Mouse (Mus musculus) large intestine, adult 2 months (tissue): ENCODE measurements around the gene Tgm3. TPM values are rescaled to one million over a fixed set of nuclear protein-coding genes. Genes with fewer than 3 reads are reported as not detected.
A peak's percentile ranks its signal among the peaks of the same experiment; 100 is the strongest.

Experiments
- DNase-seq: peaks from one replicate; pipeline ENCODE4 v3.0.0-alpha.2; 2012; ENCODE audit warnings: low read depth, low spot score
- WGBS: fragments of 180-500 bp; shearing (Covaris S2); methylation state at CpG from one replicate; pipeline ENCODE4 v1.1.7; 2018; 5-methylcytosine and 5-hydroxymethylcytosine counted together
- polyA plus RNA-seq: library from polyadenylated mRNA; depleted of rRNA; stranded (reverse); fragments of >200 nt; gene quantifications from 2 replicates; pipeline ENCODE4 v1.2.3, GENCODE M21; 2012; rRNA removed

The Tgm3 gene
- polyA plus RNA-seq, 1 experiment: 0.05 TPM

DNA sequence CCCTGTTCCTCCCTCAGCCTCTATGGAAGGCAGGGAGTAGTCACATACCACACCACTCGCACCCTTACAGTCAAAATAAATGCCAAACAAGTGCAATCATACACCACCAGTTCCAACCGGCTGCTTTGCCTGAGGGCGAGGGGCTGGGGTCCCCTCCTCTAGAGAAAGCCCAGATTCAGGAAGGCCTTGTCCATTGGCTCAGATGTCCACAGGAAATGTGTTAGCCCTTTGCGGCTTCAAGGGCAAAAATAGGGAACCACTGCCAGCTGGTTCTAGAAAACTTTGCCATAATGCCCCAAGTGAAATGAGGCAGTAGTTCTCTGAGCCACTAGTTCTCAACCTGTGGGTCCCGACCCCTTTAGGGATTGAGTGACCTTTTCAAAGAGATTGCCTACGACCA, 36.6 kb downstream of the Tgm3 start:
- no peak for DNase-seq

DNA sequence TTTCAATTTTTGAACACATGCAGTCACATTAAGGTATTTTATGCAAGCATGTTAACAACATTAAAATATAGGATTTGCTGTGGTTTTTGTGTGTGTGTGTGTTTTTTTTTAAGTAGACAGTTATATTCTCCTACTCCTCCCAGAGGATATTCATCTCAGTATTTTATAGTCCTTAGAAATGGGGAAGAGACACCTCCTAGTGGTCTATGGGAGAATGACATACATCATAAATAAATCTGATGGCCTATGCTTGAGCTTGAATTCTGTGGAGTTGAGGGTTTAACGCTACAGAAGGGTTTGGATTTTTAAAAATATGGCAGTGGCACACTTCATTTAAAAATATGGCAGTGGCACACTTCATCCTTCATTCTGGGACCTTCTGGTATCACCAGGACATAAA, 46.0 kb downstream of the Tgm3 start:
- peak; percentile 27 for DNase-seq
- WGBS: 46% methylated on average over 1 of the region's 1 CpGs

More for the DNA sequence above, 36.6 kb downstream of the Tgm3 start:
- WGBS: 81% methylated on average over 6 of the region's 6 CpGs

DNA sequence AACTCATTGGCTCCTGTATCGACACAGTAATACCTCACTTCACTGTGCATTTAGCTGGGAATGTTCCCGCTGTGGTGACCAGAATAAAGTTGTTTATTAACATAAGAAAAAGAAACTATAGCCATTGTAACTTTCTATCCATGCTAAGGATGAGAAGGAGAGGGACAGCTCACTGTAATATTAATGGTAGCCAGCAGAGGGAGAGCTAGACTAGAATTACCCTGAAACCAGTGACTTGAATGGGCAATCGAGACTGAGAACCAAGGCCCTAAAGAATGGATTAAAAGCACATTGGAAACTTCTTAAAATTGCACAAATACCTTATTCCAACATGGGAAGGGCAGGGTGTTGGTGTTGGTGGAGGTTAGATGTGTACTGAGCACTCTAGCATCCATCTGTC, 56.1 kb downstream of the Tgm3 start:
- no peak for DNase-seq
- WGBS: 17% methylated on average over 3 of the region's 3 CpGs

DNA sequence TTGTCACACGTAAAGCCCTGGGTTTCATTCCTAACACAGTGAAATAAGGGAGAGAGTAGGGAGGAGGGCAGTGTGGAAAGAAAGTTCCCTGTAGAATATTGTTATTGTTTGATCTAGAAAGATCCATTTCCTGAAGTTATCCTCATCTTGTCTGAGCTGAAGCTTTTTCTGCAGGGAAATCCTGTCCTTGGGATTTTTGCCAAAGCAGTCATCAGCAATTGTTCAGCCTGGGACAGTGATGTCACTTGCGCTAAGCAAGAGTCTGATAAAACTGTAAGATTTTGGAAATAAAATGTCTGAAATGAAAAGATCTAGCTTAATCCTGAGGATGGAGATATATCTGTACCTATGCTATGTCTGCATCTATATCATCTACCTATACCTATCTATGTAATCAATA, 58.2 kb downstream of the Tgm3 start:
- DNase-seq: no peak
- WGBS: 78% methylated on average over 2 of the region's 2 CpGs

Other genes starting within 250 kb of the Tgm3 start
- gene Stk35, start 211.8 kb upstream of the Tgm3 start, polyA plus RNA-seq: 12.3 and 18.2 TPM in 2 replicates
- gene Tgm6, start 100.1 kb downstream of the Tgm3 start, polyA plus RNA-seq: not detected in 2 replicates
- 186 and 221 TPM in 2 replicates for gene Snrpb, start 167.1 kb downstream of the Tgm3 start, polyA plus RNA-seq
- not detected in 2 replicates for gene Tmc2, start 182.8 kb downstream of the Tgm3 start, polyA plus RNA-seq